Mouse (Mus musculus): ENCODE measurements around the gene Cfap99.

- TF ChIP-seq POLR2A (IDR thresholded peaks at IDR 0.05; ENCODE audit: borderline replicate concordance, insufficient read depth, low read length), result no peak
- TF ChIP-seq CTCF (IDR thresholded peaks at IDR 0.05; ENCODE audit: borderline replicate concordance, insufficient read depth, low read depth, low read length), result no peak
Measured at GRCm38 (mm10) chr5:34368551-34369290, 80.3 kb downstream of the Cfap99 start.
